Mouse (Mus musculus) limb, embryonic 13.5 days (tissue): Measurements from ENCODE around the gene Pygl. TPM values are rescaled to one million over a fixed set of nuclear protein-coding genes. Genes with fewer than 3 reads are reported as not detected.
"Not testable (repeated sequence)": the region's sequence is repeated elsewhere in the genome, so short reads cannot be mapped to it uniquely, and the experiment has no call there.

Experiments
- ATAC-seq: fragments of 200-750 bp; cut with Nextera tagmentation; 2 replicates; pipeline ENCODE4 v1.8.0; 2017; ENCODE audit warnings: low read depth, moderate number of reproducible peaks, moderate TSS enrichment; ENCODE audit not compliant: low FRiP score
- H3K27ac ChIP-seq: fragments of 300-500 bp; sonication (generic); 2 replicates; pipeline ENCODE4 v1.5.1; 2015; ENCODE audit warnings: inconsistent platforms, mild to moderate bottlenecking, moderate library complexity
- H3K27me3 ChIP-seq: fragments of 300-500 bp; sonication (generic); 2 replicates; pipeline ENCODE4 v1.6.1; 2015; ENCODE audit warnings: mild to moderate bottlenecking, inconsistent platforms
- H3K36me3 ChIP-seq: fragments of 300-500 bp; sonication (generic); 2 replicates; pipeline ENCODE4 v1.6.1; 2015; ENCODE audit warnings: inconsistent platforms, mild to moderate bottlenecking, moderate library complexity
- H3K4me1 ChIP-seq: fragments of 300-500 bp; sonication (generic); 2 replicates; pipeline ENCODE4 v1.6.1; 2015; ENCODE audit warnings: inconsistent platforms
- H3K4me2 ChIP-seq: fragments of 300-500 bp; sonication (generic); replicated peaks from 2 replicates; pipeline ENCODE4 v1.6.1; 2015; ENCODE audit warnings: inconsistent platforms, mild to moderate bottlenecking, moderate library complexity
- H3K4me3 ChIP-seq: fragments of 300-500 bp; sonication (generic); 2 replicates; pipeline ENCODE4 v1.5.1; 2015; ENCODE audit warnings: moderate library complexity, mild to moderate bottlenecking, inconsistent platforms
- H3K9ac ChIP-seq: fragments of 300-500 bp; sonication (generic); 2 replicates; pipeline ENCODE4 v1.6.1; 2015; ENCODE audit warnings: mild to moderate bottlenecking, inconsistent platforms
- H3K9me3 ChIP-seq: fragments of 300-500 bp; sonication (generic); 2 replicates; pipeline ENCODE4 v1.6.1; 2016; ENCODE audit warnings: inconsistent platforms
- WGBS: fragments of 180-500 bp; shearing (Covaris S2); methylation state at CpG from one replicate; pipeline ENCODE4 v1.1.7; 2015; 5-methylcytosine and 5-hydroxymethylcytosine counted together
- polyA plus RNA-seq: library from polyadenylated mRNA; unstranded; fragments of >200 nt; fragmentation: Nextera tagmentation; extraction: Ambion mirVana; gene quantifications from 2 replicates; pipeline ENCODE4 v1.2.1, GENCODE M21; 2015

Pygl gene
- polyA plus RNA-seq, 1 experiment from 2014 or later: 12.6 TPM

DNA sequence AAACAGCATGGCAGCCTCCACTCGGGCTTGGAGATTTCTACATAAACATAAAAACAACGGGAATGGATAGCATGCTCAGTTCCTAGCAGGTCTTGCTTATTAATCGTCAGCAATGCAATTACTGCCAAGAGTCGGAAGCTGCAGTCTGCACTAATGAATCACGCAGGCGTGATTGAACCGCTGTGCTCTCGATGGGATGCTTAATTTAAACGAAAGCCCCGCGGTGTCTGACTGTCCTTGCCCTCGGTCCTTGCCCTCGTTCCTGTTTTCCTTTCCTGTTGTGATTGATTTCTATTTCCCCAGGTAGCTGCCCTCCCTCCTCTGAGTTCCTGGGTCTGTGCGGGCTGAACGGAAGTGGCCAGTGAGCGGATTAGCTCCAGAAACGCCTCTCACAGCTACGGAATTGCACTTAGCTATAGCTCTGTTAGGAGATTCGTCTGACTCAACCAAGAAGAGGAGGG lies 39.0 kb downstream of the Pygl start:
- WGBS: 10% methylated on average over 19 of the region's 19 CpGs
- no peaks in the 10 kb centered on the region for H3K9me3 ChIP-seq
- H3K27ac ChIP-seq: peak overlapping the region; percentile 44; the same call in 1 of the 2 replicates
- peaks cover 16% of the 10 kb centered on the region for H3K4me1 ChIP-seq
- peak overlapping the region; percentile 66 for H3K4me2 ChIP-seq
- no peaks in the 10 kb centered on the region for H3K27me3 ChIP-seq
- 0 out of 2 replicates have a peak, but pooled peaks cover 6% of the 10 kb centered on the region for H3K36me3 ChIP-seq
- peak overlapping the region; percentile 40 for H3K4me3 ChIP-seq
- no peak for ATAC-seq
- H3K9ac ChIP-seq: peak overlapping the region; percentile 53

DNA sequence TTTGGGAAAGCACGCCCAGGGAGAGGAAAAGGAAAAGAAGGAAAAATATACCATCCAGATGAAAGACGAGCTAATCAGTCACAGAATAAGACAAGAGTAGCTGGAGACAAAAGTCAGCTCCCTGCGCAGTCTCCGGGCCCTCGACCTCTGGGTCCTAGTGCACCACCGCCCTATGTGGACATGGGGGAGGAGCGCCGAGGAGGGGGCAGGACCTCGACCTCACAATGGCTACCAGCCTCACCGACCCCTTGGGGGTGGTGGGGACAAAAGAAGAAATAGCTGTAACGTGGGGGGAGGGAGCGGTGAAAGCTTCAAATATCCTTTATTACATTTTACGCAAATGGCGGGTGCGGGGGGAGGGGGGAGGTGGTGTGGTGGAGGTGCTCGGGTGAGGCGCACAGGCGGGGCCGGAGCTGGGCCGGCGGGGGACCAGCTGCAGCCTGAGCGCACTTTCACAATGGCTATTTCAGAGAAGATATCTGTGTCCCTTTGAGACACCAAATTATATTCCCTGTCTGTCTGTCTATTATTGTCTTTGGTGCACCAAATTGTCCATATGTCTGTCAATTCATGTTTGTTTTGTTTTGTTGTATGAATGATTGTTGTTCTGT lies 47.0 kb downstream of the Pygl start:
- Histone ChIP-seq H3K27me3 (no peaks in the 10 kb centered on the region), H3K4me3 (no peak overlapping the region), H3K27ac (no peak overlapping the region), H3K4me1 (no peaks in the 10 kb centered on the region), H3K36me3 (no peaks in the 10 kb centered on the region), H3K9me3 (peaks cover 12% of the 10 kb centered on the region), H3K4me2 (no peak overlapping the region), H3K9ac (no peak overlapping the region)
- 87% methylated on average over 22 of the region's 22 CpGs for WGBS
- no peak for ATAC-seq

GRCm38 (mm10) chr12:70183507-70183906 lies 47.8 kb downstream of the Pygl start:
- H3K4me3 ChIP-seq, H3K36me3 ChIP-seq, H3K9ac ChIP-seq, ATAC-seq, H3K27ac ChIP-seq, H3K4me2 ChIP-seq, H3K27me3 ChIP-seq, H3K4me1 ChIP-seq: not testable (repeated sequence)
- peaks cover 12% of the 10 kb centered on the region for H3K9me3 ChIP-seq
- whole genome bisulfite sequencing: 92% methylated on average over 8 of the region's 8 CpGs

DNA sequence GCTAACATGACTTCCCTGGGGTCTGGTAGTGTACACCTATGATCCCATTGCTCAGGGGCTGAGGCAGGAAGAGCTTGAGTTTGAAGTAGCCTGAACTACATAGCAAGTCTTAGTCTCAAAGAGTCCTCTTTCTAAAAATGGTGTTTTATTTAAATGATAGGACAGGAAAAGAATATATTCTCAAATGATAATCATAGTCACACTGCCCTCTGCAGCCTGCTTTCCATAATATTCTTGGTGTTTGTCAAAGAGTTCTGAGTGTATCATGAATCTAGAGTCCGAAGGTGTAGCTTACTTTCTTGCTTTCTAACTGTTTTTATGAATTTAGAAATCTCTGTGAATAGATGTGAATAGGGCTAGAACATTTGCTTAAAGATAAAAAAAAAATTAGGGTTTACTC lies 61.3 kb downstream of the Pygl start:
- no peak overlapping the region for H3K9ac ChIP-seq
- ATAC-seq: no peak
- H3K9me3 ChIP-seq: no peaks in the 10 kb centered on the region
- no peaks in the 10 kb centered on the region for H3K36me3 ChIP-seq
- H3K4me2 ChIP-seq: no peak overlapping the region
- H3K27ac ChIP-seq: no peak overlapping the region
- no peak overlapping the region for H3K4me3 ChIP-seq
- 88% methylated on average over 1 of the region's 1 CpGs for WGBS
- H3K27me3 ChIP-seq: no peaks in the 10 kb centered on the region
- 0 out of 2 replicates have a peak, but pooled peaks cover 4% of the 10 kb centered on the region for H3K4me1 ChIP-seq

- 0 out of 2 replicates have a peak, but pooled peaks cover under 1% of the 10 kb centered on the region for H3K4me1 ChIP-seq
- no peaks in the 10 kb centered on the region for H3K36me3 ChIP-seq
- H3K4me2 ChIP-seq: no peak overlapping the region
- WGBS: 79% methylated on average over 4 of the region's 4 CpGs
- H3K9me3 ChIP-seq: no peaks in the 10 kb centered on the region
- H3K4me3 ChIP-seq: no peak overlapping the region
- ATAC-seq: no peak
- no peaks in the 10 kb centered on the region for H3K27me3 ChIP-seq
- no peak overlapping the region for H3K27ac ChIP-seq
- H3K9ac ChIP-seq: no peak overlapping the region
These were observed 63.3 kb downstream of the Pygl start for GRCm38 (mm10) chr12:70167950-70168349.

GRCm38 (mm10) chr12:70164741-70165140 lies 66.5 kb downstream of the Pygl start:
- H3K9me3 ChIP-seq: no peaks in the 10 kb centered on the region
- H3K9ac ChIP-seq: no peak overlapping the region
- WGBS: 61% methylated on average over 3 of the region's 3 CpGs
- no peaks in the 10 kb centered on the region for H3K36me3 ChIP-seq
- H3K4me2 ChIP-seq: no peak overlapping the region
- no peak for ATAC-seq
- no peaks in the 10 kb centered on the region for H3K4me1 ChIP-seq
- no peaks in the 10 kb centered on the region for H3K27me3 ChIP-seq
- no peak overlapping the region for H3K27ac ChIP-seq
- H3K4me3 ChIP-seq: no peak overlapping the region

GRCm38 (mm10) chr12:70161057-70161456 lies 70.2 kb downstream of the Pygl start:
- WGBS: 73% methylated on average over 5 of the region's 5 CpGs
- H3K4me1 ChIP-seq: no peaks in the 10 kb centered on the region
- no peaks in the 10 kb centered on the region for H3K36me3 ChIP-seq
- H3K4me2 ChIP-seq: no peak overlapping the region
- no peak overlapping the region for H3K4me3 ChIP-seq
- H3K27ac ChIP-seq: no peak overlapping the region
- ATAC-seq: no peak
- H3K9me3 ChIP-seq: no peaks in the 10 kb centered on the region
- no peak overlapping the region for H3K9ac ChIP-seq
- no peaks in the 10 kb centered on the region for H3K27me3 ChIP-seq

DNA sequence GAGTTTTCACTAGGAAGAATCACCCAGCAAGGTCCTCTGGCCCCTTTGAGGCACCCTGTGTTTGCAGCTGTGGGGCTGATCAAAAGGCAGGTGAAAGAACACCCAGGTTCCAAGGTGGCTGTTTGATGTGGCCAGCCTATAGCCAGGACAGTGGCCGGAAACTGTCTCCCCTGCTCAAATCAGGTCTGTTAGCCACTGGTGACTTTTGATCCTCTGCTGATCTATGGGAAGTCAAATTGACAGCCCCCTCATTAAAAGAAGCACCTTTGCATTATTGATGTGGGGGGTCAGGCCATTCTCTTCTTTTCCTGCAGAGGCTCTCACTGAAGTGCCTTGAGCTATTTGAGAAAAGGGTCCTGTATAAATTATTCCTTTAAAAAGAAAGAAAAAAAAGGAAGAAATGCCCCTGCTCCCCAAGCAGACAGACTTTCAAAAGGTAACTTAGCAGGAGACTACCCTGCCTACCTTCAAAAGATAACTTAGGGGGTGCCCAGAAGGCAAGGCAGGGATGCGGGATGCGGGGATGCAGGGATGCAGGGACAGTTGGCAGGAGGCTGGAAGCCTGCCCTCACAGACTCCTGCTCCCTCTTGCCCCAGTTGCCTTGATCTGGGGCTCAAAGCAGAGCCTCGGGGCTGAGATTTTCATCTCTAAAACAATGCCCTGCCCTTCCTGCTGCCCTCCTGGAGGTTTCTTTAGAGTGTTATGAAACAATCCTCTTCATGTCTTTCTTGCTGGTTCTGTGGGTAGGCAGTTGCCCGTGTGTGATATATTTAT lies 73.8 kb downstream of the Pygl start:
- 49% methylated on average over 5 of the region's 5 CpGs for WGBS

DNA sequence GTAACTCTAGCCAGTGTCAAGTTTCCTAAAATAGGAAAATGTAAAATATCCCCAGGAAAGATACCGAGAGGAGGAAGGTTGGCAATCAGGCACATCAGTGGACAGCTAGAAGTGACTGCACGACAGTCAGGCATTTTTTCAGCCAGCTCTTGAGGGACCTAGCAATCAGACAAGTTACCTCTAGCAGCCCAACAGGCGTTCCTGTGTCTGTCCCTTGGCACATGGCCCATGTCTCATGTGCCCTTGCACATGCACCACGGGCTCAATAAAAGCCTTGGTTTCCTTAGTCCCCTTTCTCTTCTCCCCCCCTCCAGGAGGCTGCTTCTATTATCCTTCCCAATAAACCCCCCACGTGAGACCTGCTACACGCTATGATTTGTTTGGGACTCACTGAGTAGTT lies 75.1 kb downstream of the Pygl start:
- H3K27ac ChIP-seq: no peak overlapping the region
- H3K27me3 ChIP-seq: no peaks in the 10 kb centered on the region
- H3K4me1 ChIP-seq: no peaks in the 10 kb centered on the region
- H3K36me3 ChIP-seq: no peaks in the 10 kb centered on the region
- no peak overlapping the region for H3K4me3 ChIP-seq
- no peak overlapping the region for H3K9ac ChIP-seq
- H3K4me2 ChIP-seq: no peak overlapping the region
- ATAC-seq: no peak
- WGBS: 64% methylated on average over 6 of the region's 6 CpGs
- no peaks in the 10 kb centered on the region for H3K9me3 ChIP-seq

More for the DNA sequence above, 73.8 kb downstream of the Pygl start:
- Histone ChIP-seq H3K9me3 (no peaks in the 10 kb centered on the region), H3K4me3 (no peak overlapping the region), H3K27ac (no peak overlapping the region), H3K4me1 (no peaks in the 10 kb centered on the region), H3K36me3 (no peaks in the 10 kb centered on the region), H3K4me2 (no peak overlapping the region), H3K9ac (no peak overlapping the region), H3K27me3 (no peaks in the 10 kb centered on the region)
- no peak for ATAC-seq

GRCm38 (mm10) chr12:70153842-70154241 lies 77.4 kb downstream of the Pygl start, which contains the start of gene Abhd12b:
Abhd12b (plus strand) TSS chr12:70154142.
- no peaks in the 10 kb centered on the region for H3K36me3 ChIP-seq
- H3K9me3 ChIP-seq: no peaks in the 10 kb centered on the region
- no peak within 1 kb of the TSS for H3K4me2 ChIP-seq
- no peaks in the 10 kb centered on the region for H3K27me3 ChIP-seq
- H3K27ac ChIP-seq: no peak within 1 kb of the TSS
- ATAC-seq: no peak
- no peak within 1 kb of the TSS for H3K9ac ChIP-seq
- H3K4me1 ChIP-seq: peaks cover 2% of the 10 kb centered on the region; the same call in 1 of the 2 replicates
- 43% methylated on average over 3 of the region's 3 CpGs for WGBS
- H3K4me3 ChIP-seq: no peak within 1 kb of the TSS

DNA sequence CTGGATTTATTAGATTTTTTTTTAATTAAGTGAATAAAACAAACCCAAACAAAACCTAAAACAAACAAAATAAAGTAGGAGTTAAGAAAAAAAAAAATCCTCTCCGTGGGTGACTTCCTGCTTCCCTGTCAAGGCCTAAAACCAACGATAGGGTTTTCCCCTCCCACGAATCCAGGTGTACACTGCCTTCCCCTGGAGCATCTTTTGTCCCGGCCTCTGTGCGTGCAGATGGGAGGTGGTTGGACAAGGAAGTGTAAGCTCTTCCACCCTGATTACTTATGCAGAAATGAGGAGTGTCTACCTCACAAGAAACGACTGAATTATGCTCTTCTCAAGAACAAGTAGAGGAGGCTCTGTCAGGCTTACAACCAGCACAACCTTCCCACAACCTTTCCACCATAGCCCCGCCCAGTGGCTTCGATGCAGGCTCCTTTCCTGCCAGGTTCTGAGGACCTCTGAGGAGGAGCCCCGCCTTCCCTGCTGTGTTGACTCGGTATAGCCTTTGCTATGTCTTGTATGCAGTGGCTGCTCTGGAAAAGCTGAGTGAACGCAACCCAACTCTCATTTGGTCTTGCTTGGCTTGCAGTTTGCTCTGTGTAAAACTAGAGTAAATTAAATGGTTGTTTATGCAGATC lies 82.5 kb downstream of the Pygl start:
- no peak overlapping the region for H3K27ac ChIP-seq
- H3K4me3 ChIP-seq: peak overlapping the region; percentile 30
- H3K4me1 ChIP-seq: peaks cover 12% of the 10 kb centered on the region
- no peaks in the 10 kb centered on the region for H3K9me3 ChIP-seq
- H3K27me3 ChIP-seq: no peaks in the 10 kb centered on the region
- no peaks in the 10 kb centered on the region for H3K36me3 ChIP-seq
- no peak overlapping the region for H3K9ac ChIP-seq
- WGBS: 15% methylated on average over 11 of the region's 11 CpGs
- H3K4me2 ChIP-seq: peak overlapping the region; percentile 59
- no peak; the same call in 1 of the 2 replicates for ATAC-seq

GRCm38 (mm10) chr12:70147986-70148630 lies 83.2 kb downstream of the Pygl start:
- 5% methylated on average over 13 of the region's 13 CpGs for WGBS
- no peaks in the 10 kb centered on the region for H3K27me3 ChIP-seq
- no peak overlapping the region; the same call in none of the 2 replicates for H3K9ac ChIP-seq
- no peak overlapping the region for H3K27ac ChIP-seq
- no peaks in the 10 kb centered on the region for H3K9me3 ChIP-seq
- H3K4me1 ChIP-seq: peaks cover 12% of the 10 kb centered on the region
- peak overlapping the region; percentile 59 for H3K4me2 ChIP-seq
- H3K36me3 ChIP-seq: no peaks in the 10 kb centered on the region
- peak overlapping the region; percentile 30 for H3K4me3 ChIP-seq
- no peak for ATAC-seq
